In the genomic region with DNA sequence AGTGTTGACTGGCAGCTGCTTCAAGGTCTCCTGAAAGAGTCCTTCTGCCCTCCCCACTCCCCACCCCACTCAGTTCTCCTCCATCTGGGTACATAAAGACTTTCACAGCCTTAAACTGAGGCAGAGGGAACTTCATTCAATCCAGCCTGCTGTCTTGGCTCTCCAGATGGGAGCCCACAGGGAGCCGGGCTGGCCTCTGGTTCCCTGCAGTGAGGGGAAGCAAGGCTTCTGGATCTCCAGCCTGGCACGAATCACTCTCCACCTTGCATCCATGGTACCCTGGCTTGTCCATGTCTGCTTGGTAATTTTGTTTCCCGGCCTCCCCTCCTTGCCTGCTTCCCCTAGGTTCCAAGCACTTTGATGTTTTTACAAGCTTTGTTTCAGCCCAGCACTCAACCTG, we compare ENCODE assay signal across 18 mouse cellular contexts.
A peak's percentile ranks its signal among the peaks of the same experiment; 100 is the strongest.
DNase-seq lines count a peak whose midpoint lies in the region; ATAC-seq lines count a peak whose summit lies in the region.
"Had no signal": no experiment of that assay in that cellular context is flagged by ENCODE, and none has a peak within 500 bp of the region (broad histone marks: within the 10 kb centered on the region; RNA-seq: fewer than 3 reads in every experiment).

No protein-coding gene starts in this region.

- H3K4me3 ChIP-seq in midbrain, embryonic 10.5 days: no peak overlapping the region
- no peak overlapping the region for H3K4me3 ChIP-seq in midbrain, embryonic 11.5 days (ENCODE audit: low read depth, low read length)
- no peak overlapping the region for H3K4me3 ChIP-seq in forebrain, embryonic 13.5 days
- no peak overlapping the region for H3K4me3 ChIP-seq in midbrain, embryonic 16.5 days (ENCODE audit: low read depth, low read length)
- H3K4me3 ChIP-seq: embryonic facial prominence, embryonic 15.5 days; gastrocnemius, adult 2 months; heart, embryonic 12.5 days; limb, embryonic 12.5 days; liver, embryonic 13.5 days; lung, embryonic 15.5 days had no signal

- peaks cover 76% of the 10 kb centered on the region for H3K4me1 ChIP-seq in midbrain, embryonic 10.5 days
- peaks cover 47% of the 10 kb centered on the region for H3K4me1 ChIP-seq in midbrain, embryonic 11.5 days (ENCODE audit: control insufficient read depth, insufficient read depth, low read length)
- peaks cover 94% of the 10 kb centered on the region for H3K4me1 ChIP-seq in forebrain, embryonic 13.5 days
- peaks cover 41% of the 10 kb centered on the region for H3K4me1 ChIP-seq in midbrain, embryonic 16.5 days (ENCODE audit: control insufficient read depth, insufficient read depth, low read length)
- H3K4me1 ChIP-seq: liver, embryonic 13.5 days; lung, embryonic 15.5 days had no signal

- H3K27ac ChIP-seq in midbrain, embryonic 10.5 days (replicated peaks): peak overlapping the region; percentile 85
- no peak overlapping the region for H3K27ac ChIP-seq in midbrain, embryonic 11.5 days (ENCODE audit: low read depth, low read length)
- H3K27ac ChIP-seq in forebrain, embryonic 13.5 days: peak overlapping the region; percentile 81
- peak overlapping the region; percentile 35 for H3K27ac ChIP-seq in midbrain, embryonic 16.5 days (ENCODE audit: low read length)
- H3K27ac ChIP-seq: embryonic facial prominence, embryonic 15.5 days; gastrocnemius, adult 2 months; kidney, postnatal 0 days; limb, embryonic 12.5 days; liver, embryonic 13.5 days; lung, embryonic 15.5 days had no signal

- peaks cover 84% of the 10 kb centered on the region for H3K27me3 ChIP-seq in midbrain, embryonic 10.5 days (ENCODE audit: low read depth, poor library complexity, severe bottlenecking)
- H3K27me3 ChIP-seq in midbrain, embryonic 11.5 days (ENCODE audit: control insufficient read depth, insufficient read depth, low read length): peaks cover 28% of the 10 kb centered on the region
- no peaks in the 10 kb centered on the region for H3K27me3 ChIP-seq in forebrain, embryonic 13.5 days
- no peaks in the 10 kb centered on the region for H3K27me3 ChIP-seq in midbrain, embryonic 16.5 days (ENCODE audit: control insufficient read depth, insufficient read depth, low read depth, low read length)
- H3K27me3 ChIP-seq: CH12.LX; embryonic facial prominence, embryonic 15.5 days; heart, embryonic 12.5 days; limb, embryonic 12.5 days; liver, embryonic 13.5 days; lung, embryonic 15.5 days had no signal

- no peak overlapping the region for H3K4me2 ChIP-seq in midbrain, embryonic 11.5 days
- H3K4me2 ChIP-seq in forebrain, embryonic 13.5 days: no peak overlapping the region
- no peak overlapping the region for H3K4me2 ChIP-seq in midbrain, embryonic 16.5 days (ENCODE audit: low read length)
- H3K4me2 ChIP-seq: embryonic facial prominence, embryonic 15.5 days; heart, embryonic 12.5 days; limb, embryonic 12.5 days; liver, embryonic 13.5 days; lung, embryonic 15.5 days had no signal

- H3K9ac ChIP-seq in midbrain, embryonic 11.5 days (ENCODE audit: low read length): no peak overlapping the region
- H3K9ac ChIP-seq in forebrain, embryonic 13.5 days: no peak overlapping the region
- no peak overlapping the region for H3K9ac ChIP-seq in midbrain, embryonic 16.5 days (ENCODE audit: low read depth, low read length)
- H3K9ac ChIP-seq: embryonic facial prominence, embryonic 15.5 days; heart, embryonic 12.5 days; limb, embryonic 12.5 days; liver, embryonic 13.5 days; lung, embryonic 15.5 days had no signal

- no peaks in the 10 kb centered on the region for H3K36me3 ChIP-seq in midbrain, embryonic 10.5 days
- no peaks in the 10 kb centered on the region for H3K36me3 ChIP-seq in midbrain, embryonic 11.5 days (ENCODE audit: control insufficient read depth, insufficient read depth, low read length)
- 0 out of 2 replicates have a peak, but pooled peaks cover 8% of the 10 kb centered on the region for H3K36me3 ChIP-seq in forebrain, embryonic 13.5 days (ENCODE audit: poor library complexity, severe bottlenecking)
- H3K36me3 ChIP-seq in midbrain, embryonic 16.5 days (ENCODE audit: control insufficient read depth, insufficient read depth, low read length): no peaks in the 10 kb centered on the region
- H3K36me3 ChIP-seq: embryonic facial prominence, embryonic 15.5 days; heart, embryonic 12.5 days; limb, embryonic 12.5 days; liver, embryonic 13.5 days; lung, embryonic 15.5 days had no signal

- 24% methylated on average over 3 of the region's 3 CpGs for WGBS in midbrain, embryonic 10.5 days
- 29% methylated on average over 3 of the region's 3 CpGs for WGBS in midbrain, embryonic 11.5 days
- WGBS in forebrain, embryonic 13.5 days: 10% methylated on average over 3 of the region's 3 CpGs
- 18% methylated on average over 3 of the region's 3 CpGs for WGBS in midbrain, embryonic 16.5 days

- no peak for ATAC-seq in midbrain, embryonic 11.5 days (ENCODE audit: low FRiP score)
- ATAC-seq in forebrain, embryonic 13.5 days: no peak
- no peak for ATAC-seq in midbrain, embryonic 16.5 days
- no peak for ATAC-seq in inflammation-experienced regulatory T-cells, adult 6 months

- peak; percentile 49 for DNase-seq in cerebellum, adult 11-12 months
- DNase-seq in cerebellum, adult 8-10 months: no peak
- no peak for DNase-seq in midbrain, embryonic 10.5 days (ENCODE audit: low spot score)
- no peak for DNase-seq in midbrain, embryonic 11.5 days (ENCODE audit: low spot score, missing footprints)
- no peak for DNase-seq in spleen, adult 12 weeks (ENCODE audit: low spot score)
- DNase-seq: adrenal gland, adult 2 months; gastrocnemius, adult 2 months; liver, embryonic 13.5 days; thymus, postnatal 36 days had no signal

- H3K9me3 ChIP-seq in midbrain, embryonic 10.5 days (replicated peaks): no peaks in the 10 kb centered on the region
- no peaks in the 10 kb centered on the region for H3K9me3 ChIP-seq in midbrain, embryonic 11.5 days (ENCODE audit: control insufficient read depth, low read length)
- no peaks in the 10 kb centered on the region for H3K9me3 ChIP-seq in forebrain, embryonic 13.5 days (replicated peaks)
- H3K9me3 ChIP-seq in midbrain, embryonic 16.5 days (replicated peaks; ENCODE audit: control insufficient read depth, low read length, poor library complexity, severe bottlenecking): no peaks in the 10 kb centered on the region
- H3K9me3 ChIP-seq: embryonic facial prominence, embryonic 15.5 days; heart, embryonic 12.5 days; limb, embryonic 12.5 days; liver, embryonic 13.5 days; lung, embryonic 15.5 days had no signal
